ENCODE assay signal across 9 mouse cellular contexts in genomic region chr13:72623926-72624846, GRCm38 (mm10). TPM values are rescaled to one million over a fixed set of nuclear protein-coding genes. Genes with fewer than 3 reads are reported as not detected.
A peak's percentile ranks its signal among the peaks of the same experiment; 100 is the strongest.
DNase-seq lines count a peak whose midpoint lies in the region; ATAC-seq and TF ChIP-seq lines count a peak whose summit lies in the region.
"Had no signal": no experiment of that assay in that cellular context is flagged by ENCODE, and none has a peak within 500 bp of the region (broad histone marks: within the 10 kb centered on the region; RNA-seq: fewer than 3 reads in every experiment).

No protein-coding gene starts in this region.

- DNase-seq in forebrain, embryonic 11.5 days (ENCODE audit: low spot score), result peak; percentile 75
- peak; percentile 59 for DNase-seq in lung, postnatal 0 days (ENCODE audit: low spot score)
- DNase-seq in thymus, postnatal 10 days (ENCODE audit: low spot score in 2 of 2), result no peak
- no peak for DNase-seq in left cerebral cortex, adult 18-20 months (ENCODE audit: low spot score in 2 of 2)
- no peak for DNase-seq in spleen, adult 18-20 months

- no peak overlapping the region for H3K27ac ChIP-seq in forebrain, embryonic 11.5 days (ENCODE audit: low read depth, low read length)
- H3K27ac ChIP-seq in forebrain, embryonic 15.5 days (replicated peaks), result no peak overlapping the region
- no peak overlapping the region for H3K27ac ChIP-seq in embryonic facial prominence, embryonic 15.5 days (replicated peaks)
- no peak overlapping the region for H3K27ac ChIP-seq in intestine, postnatal 0 days (ENCODE audit: low read depth, low read length)
- peak overlapping the region; percentile 77 for H3K27ac ChIP-seq in lung, postnatal 0 days (ENCODE audit: low read length)

- TF ChIP-seq CTCF in intestine, postnatal 0 days (IDR thresholded peaks at IDR 0.05; ENCODE audit: low read depth), result peak; percentile 50
- peak; percentile 61 for TF ChIP-seq CTCF in lung, postnatal 0 days (IDR thresholded peaks at IDR 0.05)

- peaks cover 15% of the 10 kb centered on the region; the same call in 1 of the 2 replicates for H3K4me1 ChIP-seq in forebrain, embryonic 11.5 days (replicated peaks; ENCODE audit: control insufficient read depth, insufficient read depth, low read length)
- H3K4me1 ChIP-seq in forebrain, embryonic 15.5 days, result peaks cover 18% of the 10 kb centered on the region
- H3K4me1 ChIP-seq in embryonic facial prominence, embryonic 15.5 days, result peaks cover 35% of the 10 kb centered on the region
- no peaks in the 10 kb centered on the region; the same call in 1 of the 2 replicates for H3K4me1 ChIP-seq in intestine, postnatal 0 days (replicated peaks; ENCODE audit: control insufficient read depth, insufficient read depth, low read length)
- H3K4me1 ChIP-seq in lung, postnatal 0 days (ENCODE audit: insufficient read depth, low read depth, low read length), result no peaks in the 10 kb centered on the region

- no peak for ATAC-seq in forebrain, embryonic 11.5 days (replicated peaks; ENCODE audit: low FRiP score)
- ATAC-seq in forebrain, embryonic 15.5 days (replicated peaks), result no peak
- no peak for ATAC-seq in embryonic facial prominence, embryonic 15.5 days (ENCODE audit: insufficient number of reproducible peaks, low FRiP score, low TSS enrichment, low read depth)
- ATAC-seq in intestine, postnatal 0 days, result no peak
- no peak for ATAC-seq in lung, postnatal 0 days

- no peaks in the 10 kb centered on the region for H3K9me3 ChIP-seq in forebrain, embryonic 11.5 days (ENCODE audit: control insufficient read depth, low read length)
- H3K9me3 ChIP-seq in forebrain, embryonic 15.5 days, result no peaks in the 10 kb centered on the region
- no peaks in the 10 kb centered on the region for H3K9me3 ChIP-seq in embryonic facial prominence, embryonic 15.5 days (replicated peaks)
- no peaks in the 10 kb centered on the region for H3K9me3 ChIP-seq in intestine, postnatal 0 days (ENCODE audit: control insufficient read depth)
- H3K9me3 ChIP-seq in lung, postnatal 0 days (ENCODE audit: low read length), result no peaks in the 10 kb centered on the region

- H3K4me2 ChIP-seq in forebrain, embryonic 11.5 days (ENCODE audit: low read depth, low read length, severe bottlenecking), result peak overlapping the region; percentile 34
- H3K4me2 ChIP-seq in forebrain, embryonic 15.5 days (replicated peaks), result no peak overlapping the region
- peak overlapping the region; percentile 52 for H3K4me2 ChIP-seq in embryonic facial prominence, embryonic 15.5 days (replicated peaks)
- H3K4me2 ChIP-seq in intestine, postnatal 0 days (replicated peaks; ENCODE audit: low read depth), result peak overlapping the region; percentile 65
- peak overlapping the region; percentile 64 for H3K4me2 ChIP-seq in lung, postnatal 0 days (replicated peaks; ENCODE audit: low read depth, low read length)

- WGBS in forebrain, embryonic 11.5 days, result under 1% methylated on average over 46 of the region's 46 CpGs
- under 1% methylated on average over 46 of the region's 46 CpGs for WGBS in forebrain, embryonic 15.5 days
- WGBS in embryonic facial prominence, embryonic 15.5 days, result 3% methylated on average over 46 of the region's 46 CpGs
- 8% methylated on average over 46 of the region's 46 CpGs for WGBS in intestine, postnatal 0 days
- 1% methylated on average over 46 of the region's 46 CpGs for WGBS in lung, postnatal 0 days

- H3K4me3 ChIP-seq in forebrain, embryonic 11.5 days (ENCODE audit: low read depth, low read length), result 0 out of 2 replicates have a peak overlapping the region, but pooled peaks have one; percentile 2
- no peak overlapping the region for H3K4me3 ChIP-seq in forebrain, embryonic 15.5 days
- H3K4me3 ChIP-seq in embryonic facial prominence, embryonic 15.5 days (replicated peaks), result peak overlapping the region; percentile 37
- H3K4me3 ChIP-seq in intestine, postnatal 0 days (ENCODE audit: low read depth, low read length), result peak overlapping the region; percentile 37
- peak overlapping the region; percentile 46 for H3K4me3 ChIP-seq in lung, postnatal 0 days (ENCODE audit: low read depth, low read length)

- no peak overlapping the region for H3K9ac ChIP-seq in forebrain, embryonic 11.5 days (ENCODE audit: low read length)
- H3K9ac ChIP-seq in forebrain, embryonic 15.5 days (replicated peaks), result no peak overlapping the region
- H3K9ac ChIP-seq in embryonic facial prominence, embryonic 15.5 days, result no peak overlapping the region
- H3K9ac ChIP-seq in intestine, postnatal 0 days (ENCODE audit: low read depth, low read length), result no peak overlapping the region
- H3K9ac ChIP-seq in lung, postnatal 0 days (replicated peaks; ENCODE audit: low read depth), result peak overlapping the region; percentile 34; the same call in 1 of the 2 replicates

- no peak for TF ChIP-seq EP300 in lung, postnatal 0 days (IDR thresholded peaks at IDR 0.05)

- H3K27me3 ChIP-seq in forebrain, embryonic 11.5 days (ENCODE audit: control insufficient read depth, insufficient read depth, low read length), result peaks cover 82% of the 10 kb centered on the region
- peaks cover 91% of the 10 kb centered on the region for H3K27me3 ChIP-seq in forebrain, embryonic 15.5 days
- peaks cover 80% of the 10 kb centered on the region for H3K27me3 ChIP-seq in embryonic facial prominence, embryonic 15.5 days
- peaks cover 90% of the 10 kb centered on the region for H3K27me3 ChIP-seq in intestine, postnatal 0 days (replicated peaks; ENCODE audit: control insufficient read depth, insufficient read depth, low read length)
- H3K27me3 ChIP-seq in lung, postnatal 0 days (replicated peaks; ENCODE audit: insufficient read depth, low read length), result peaks cover 26% of the 10 kb centered on the region

- H3K36me3 ChIP-seq in forebrain, embryonic 11.5 days (ENCODE audit: control insufficient read depth, insufficient read depth, low read length), result no peaks in the 10 kb centered on the region
- no peaks in the 10 kb centered on the region for H3K36me3 ChIP-seq in forebrain, embryonic 15.5 days
- no peaks in the 10 kb centered on the region for H3K36me3 ChIP-seq in embryonic facial prominence, embryonic 15.5 days
- H3K36me3 ChIP-seq in intestine, postnatal 0 days (ENCODE audit: control insufficient read depth, insufficient read depth), result no peaks in the 10 kb centered on the region
- H3K36me3 ChIP-seq in lung, postnatal 0 days (ENCODE audit: insufficient read depth, low read length), result no peaks in the 10 kb centered on the region
- H3K36me3 ChIP-seq: G1E had no signal

RNA-seq across cellular contexts. Expression of gene Irx2, which starts 4.4 kb away (rescaled TPM):
- polyA plus RNA-seq in forebrain, embryonic 11.5 days (2014; fragmentation: Nextera tagmentation; extraction: Ambion mirVana), result 3.4 and 3.7 TPM in 2 replicates
- polyA plus RNA-seq in forebrain, embryonic 15.5 days (2015; fragmentation: Nextera tagmentation; extraction: Ambion mirVana), result 0.90 and 1.4 TPM in 2 replicates
- polyA plus RNA-seq in embryonic facial prominence, embryonic 15.5 days (2015; fragmentation: Nextera tagmentation; extraction: Ambion mirVana), result 35.2 and 37.1 TPM in 2 replicates
- 0.14 TPM in 1 of 2 replicates, not detected in the other for polyA plus RNA-seq in intestine, postnatal 0 days (2015; fragmentation: Nextera tagmentation; extraction: Ambion mirVana)
- polyA plus RNA-seq in lung, postnatal 0 days (2015; fragmentation: Nextera tagmentation; extraction: Ambion mirVana), result 36.2 and 40.0 TPM in 2 replicates
- total RNA-seq in left cerebral cortex, adult 18-20 months (2021), result not detected
- polyA plus RNA-seq: G1E had no signal

Comparison
In these comparisons a context has a peak if more than half of its experiments do, and no peak if none do; other contexts are left out.
1. DNase-seq: peak in forebrain, embryonic 11.5 days (single experiment) and lung, postnatal 0 days (single experiment); none in thymus, postnatal 10 days (0 of 2), left cerebral cortex, adult 18-20 months (0 of 2) and spleen, adult 18-20 months (0 of 2).